14 mouse cellular contexts compared by ENCODE assay signal in genomic region chr2:32630036-32630435, GRCm38 (mm10). TPM values are rescaled to one million over a fixed set of nuclear protein-coding genes. Genes with fewer than 3 reads are reported as not detected.
DNase-seq lines count a peak whose midpoint lies in the region; ATAC-seq lines count a peak whose summit lies in the region.
"Had no signal": no experiment of that assay in that cellular context is flagged by ENCODE, and none has a peak within 500 bp of the region (broad histone marks: within the 10 kb centered on the region; RNA-seq: fewer than 3 reads in every experiment).

No protein-coding gene starts in this region.

- intact Hi-C loops in heart, postnatal 25 days (cut with DNase I), result loop anchor here (10.0 kb wide), 1 partner anchor 215 kb away; the partner anchor contains the start of gene Stxbp1

- no peak for DNase-seq in heart, postnatal 25 days (ENCODE audit: low spot score)
- DNase-seq in embryonic facial prominence, embryonic 10.5 days (ENCODE audit: low spot score), result no peak
- no peak for DNase-seq in natural killer cell, adult 2 months (ENCODE audit: low spot score in 2 of 2)
- DNase-seq in urinary bladder, postnatal 25 days (ENCODE audit: low spot score), result no peak
- DNase-seq: cerebellum, postnatal 14 days had no signal

- no peak overlapping the region for H3K4me3 ChIP-seq in heart, embryonic 13.5 days
- H3K4me3 ChIP-seq in embryonic facial prominence, embryonic 10.5 days, result peak overlapping the region; percentile 33
- no peak overlapping the region for H3K4me3 ChIP-seq in hindbrain, embryonic 12.5 days
- H3K4me3 ChIP-seq in midbrain, embryonic 15.5 days, result no peak overlapping the region
- H3K4me3 ChIP-seq: heart, embryonic 15.5 days; liver, embryonic 15.5 days; stomach, embryonic 15.5 days had no signal

- H3K9ac ChIP-seq in heart, embryonic 13.5 days, result 0 out of 2 replicates have a peak overlapping the region, but pooled peaks have one; percentile 19
- peak overlapping the region; percentile 28; the same call in 1 of the 2 replicates for H3K9ac ChIP-seq in hindbrain, embryonic 12.5 days
- no peak overlapping the region for H3K9ac ChIP-seq in midbrain, embryonic 15.5 days
- H3K9ac ChIP-seq: heart, embryonic 15.5 days; liver, embryonic 15.5 days; stomach, embryonic 15.5 days had no signal

- ATAC-seq in heart, embryonic 13.5 days (ENCODE audit: extremely low read depth, insufficient number of reproducible peaks, low FRiP score, low TSS enrichment), result no peak
- no peak for ATAC-seq in hindbrain, embryonic 12.5 days (ENCODE audit: low FRiP score)
- no peak for ATAC-seq in midbrain, embryonic 15.5 days (replicated peaks)

- no peaks in the 10 kb centered on the region for H3K27me3 ChIP-seq in heart, embryonic 13.5 days (replicated peaks)
- no peaks in the 10 kb centered on the region for H3K27me3 ChIP-seq in embryonic facial prominence, embryonic 10.5 days (replicated peaks; ENCODE audit: low read depth, poor library complexity, severe bottlenecking)
- H3K27me3 ChIP-seq in hindbrain, embryonic 12.5 days, result no peaks in the 10 kb centered on the region; the same call in 1 of the 2 replicates
- H3K27me3 ChIP-seq in midbrain, embryonic 15.5 days (replicated peaks), result no peaks in the 10 kb centered on the region
- H3K27me3 ChIP-seq: heart, embryonic 15.5 days; liver, embryonic 15.5 days; stomach, embryonic 15.5 days had no signal

- H3K36me3 ChIP-seq in heart, embryonic 13.5 days, result peaks cover 48% of the 10 kb centered on the region
- H3K36me3 ChIP-seq in embryonic facial prominence, embryonic 10.5 days (replicated peaks), result no peaks in the 10 kb centered on the region; the same call in 1 of the 2 replicates
- H3K36me3 ChIP-seq in hindbrain, embryonic 12.5 days, result no peaks in the 10 kb centered on the region
- H3K36me3 ChIP-seq in midbrain, embryonic 15.5 days (replicated peaks), result no peaks in the 10 kb centered on the region
- H3K36me3 ChIP-seq: liver, embryonic 15.5 days; stomach, embryonic 15.5 days had no signal

- WGBS in heart, embryonic 13.5 days, result 75% methylated on average over 7 of the region's 9 CpGs
- WGBS in embryonic facial prominence, embryonic 10.5 days, result 69% methylated on average over 9 of the region's 9 CpGs
- WGBS in hindbrain, embryonic 12.5 days, result 78% methylated on average over 8 of the region's 9 CpGs
- WGBS in midbrain, embryonic 15.5 days, result 72% methylated on average over 9 of the region's 9 CpGs

- peaks cover 68% of the 10 kb centered on the region for H3K4me1 ChIP-seq in heart, embryonic 13.5 days
- H3K4me1 ChIP-seq in embryonic facial prominence, embryonic 10.5 days, result peaks cover 96% of the 10 kb centered on the region
- H3K4me1 ChIP-seq in hindbrain, embryonic 12.5 days, result peaks cover 50% of the 10 kb centered on the region
- peaks cover 53% of the 10 kb centered on the region for H3K4me1 ChIP-seq in midbrain, embryonic 15.5 days

- no peaks in the 10 kb centered on the region for H3K9me3 ChIP-seq in heart, embryonic 13.5 days
- H3K9me3 ChIP-seq in embryonic facial prominence, embryonic 10.5 days, result no peaks in the 10 kb centered on the region
- no peaks in the 10 kb centered on the region for H3K9me3 ChIP-seq in hindbrain, embryonic 12.5 days (replicated peaks)
- H3K9me3 ChIP-seq in midbrain, embryonic 15.5 days, result no peaks in the 10 kb centered on the region
- H3K9me3 ChIP-seq: heart, embryonic 15.5 days; liver, embryonic 15.5 days; stomach, embryonic 15.5 days had no signal

- peak overlapping the region; percentile 99; the same call in 1 of the 2 replicates for H3K27ac ChIP-seq in heart, embryonic 13.5 days (replicated peaks)
- peak overlapping the region; percentile 81 for H3K27ac ChIP-seq in embryonic facial prominence, embryonic 10.5 days (replicated peaks)
- H3K27ac ChIP-seq in hindbrain, embryonic 12.5 days, result peak overlapping the region; percentile 49; the same call in 1 of the 2 replicates
- 0 out of 2 replicates have a peak overlapping the region, but pooled peaks have one; percentile 67 for H3K27ac ChIP-seq in midbrain, embryonic 15.5 days
- H3K27ac ChIP-seq: liver, embryonic 15.5 days; macrophage; stomach, embryonic 15.5 days had no signal

- no peak overlapping the region for H3K4me2 ChIP-seq in heart, embryonic 13.5 days
- H3K4me2 ChIP-seq in hindbrain, embryonic 12.5 days (replicated peaks), result peak overlapping the region; percentile 29; the same call in 1 of the 2 replicates
- peak overlapping the region; percentile 33 for H3K4me2 ChIP-seq in midbrain, embryonic 15.5 days
- H3K4me2 ChIP-seq: liver, embryonic 15.5 days; stomach, embryonic 15.5 days had no signal

RNA-seq across cellular contexts. Expression of gene Ak1, which starts 8.5 kb away (rescaled TPM):
- polyA plus RNA-seq in heart, embryonic 13.5 days (2015; fragmentation: Nextera tagmentation; extraction: Ambion mirVana), result 302 and 318 TPM in 2 replicates
- 100 to 1,000 TPM; 733 to 743 TPM for total RNA-seq in heart, postnatal 25 days (2021)
- polyA plus RNA-seq in embryonic facial prominence, embryonic 10.5 days (2016; fragmentation: Nextera tagmentation; extraction: Ambion mirVana), result 20.5 and 24.7 TPM in 2 replicates
- polyA plus RNA-seq in hindbrain, embryonic 12.5 days (2016; fragmentation: Nextera tagmentation; extraction: Ambion mirVana), result 40.4 and 43.2 TPM in 2 replicates
- polyA plus RNA-seq in midbrain, embryonic 15.5 days (2015; fragmentation: Nextera tagmentation; extraction: Ambion mirVana), result 97.6 and 101 TPM in 2 replicates

RNA-seq across cellular contexts. Expression of gene Eng, which starts 16.4 kb away (rescaled TPM):
- 148 and 155 TPM in 2 replicates for polyA plus RNA-seq in heart, embryonic 13.5 days (2015; fragmentation: Nextera tagmentation; extraction: Ambion mirVana)
- total RNA-seq in heart, postnatal 25 days (2021), result 100 to 1,000 TPM; 126 to 140 TPM
- 23.7 and 25.5 TPM in 2 replicates for polyA plus RNA-seq in embryonic facial prominence, embryonic 10.5 days (2016; fragmentation: Nextera tagmentation; extraction: Ambion mirVana)
- 31.6 and 32.1 TPM in 2 replicates for polyA plus RNA-seq in hindbrain, embryonic 12.5 days (2016; fragmentation: Nextera tagmentation; extraction: Ambion mirVana)
- 32.4 and 32.8 TPM in 2 replicates for polyA plus RNA-seq in midbrain, embryonic 15.5 days (2015; fragmentation: Nextera tagmentation; extraction: Ambion mirVana)

RNA-seq across cellular contexts. Expression of gene St6galnac6, which starts 30.5 kb away (rescaled TPM):
- polyA plus RNA-seq in heart, embryonic 13.5 days (2015; fragmentation: Nextera tagmentation; extraction: Ambion mirVana), result 24.8 and 29.1 TPM in 2 replicates
- 100 to 1,000 TPM; 104 to 110 TPM for total RNA-seq in heart, postnatal 25 days (2021)
- polyA plus RNA-seq in embryonic facial prominence, embryonic 10.5 days (2016; fragmentation: Nextera tagmentation; extraction: Ambion mirVana), result 17.1 and 17.3 TPM in 2 replicates
- 13.5 and 14.3 TPM in 2 replicates for polyA plus RNA-seq in hindbrain, embryonic 12.5 days (2016; fragmentation: Nextera tagmentation; extraction: Ambion mirVana)
- polyA plus RNA-seq in midbrain, embryonic 15.5 days (2015; fragmentation: Nextera tagmentation; extraction: Ambion mirVana), result 24.2 and 26.9 TPM in 2 replicates

RNA-seq across cellular contexts. Expression of gene St6galnac4, which starts 43.1 kb away (rescaled TPM):
- polyA plus RNA-seq in heart, embryonic 13.5 days (2015; fragmentation: Nextera tagmentation; extraction: Ambion mirVana), result 37.6 and 38.7 TPM in 2 replicates
- total RNA-seq in heart, postnatal 25 days (2021), result 10 to 100 TPM; 17.7 to 21.4 TPM
- 25.1 and 26.4 TPM in 2 replicates for polyA plus RNA-seq in embryonic facial prominence, embryonic 10.5 days (2016; fragmentation: Nextera tagmentation; extraction: Ambion mirVana)
- polyA plus RNA-seq in hindbrain, embryonic 12.5 days (2016; fragmentation: Nextera tagmentation; extraction: Ambion mirVana), result 21.5 and 22.9 TPM in 2 replicates
- polyA plus RNA-seq in midbrain, embryonic 15.5 days (2015; fragmentation: Nextera tagmentation; extraction: Ambion mirVana), result 33.3 and 36.5 TPM in 2 replicates

RNA-seq across cellular contexts. Expression of gene 9430097D07Rik, which starts 54.6 kb away (rescaled TPM):
- polyA plus RNA-seq in heart, embryonic 13.5 days (2015; fragmentation: Nextera tagmentation; extraction: Ambion mirVana), result 0.21 TPM in 1 of 2 replicates, not detected in the other
- not detected for total RNA-seq in heart, postnatal 25 days (2021)
- 0.11 TPM in 2 replicates for polyA plus RNA-seq in embryonic facial prominence, embryonic 10.5 days (2016; fragmentation: Nextera tagmentation; extraction: Ambion mirVana)
- polyA plus RNA-seq in hindbrain, embryonic 12.5 days (2016; fragmentation: Nextera tagmentation; extraction: Ambion mirVana), result 0.31 and 0.56 TPM in 2 replicates
- 0.60 and 0.86 TPM in 2 replicates for polyA plus RNA-seq in midbrain, embryonic 15.5 days (2015; fragmentation: Nextera tagmentation; extraction: Ambion mirVana)
- total RNA-seq: gastrocnemius, adult 18-20 months had no signal
- polyA plus RNA-seq: kidney, adult 2 months; liver, embryonic 15.5 days; macrophage had no signal

Comparison
In these comparisons a context has a peak if more than half of its experiments do, and no peak if none do; other contexts are left out.
1. H3K27ac ChIP-seq: peak in every context shown above with its lines; median percentile 99 in heart, embryonic 13.5 days; 81 in embryonic facial prominence, embryonic 10.5 days; 67 in midbrain, embryonic 15.5 days; 49 in hindbrain, embryonic 12.5 days.